Mouse (Mus musculus) heart, adult 2 months (tissue): ENCODE measurements at regions not wholly inside any gene's neighbourhood (a gene's known extent, or its start where the extent isn't known, plus 50 kb on each side); places are given as distances from the start of the nearest gene placed in this dataset.

Experiments used
- CTCF ChIP-seq: fragments of 200-600 bp; IDR thresholded peaks from 2 replicates; pipeline ENCODE4 v1.8.1; 2022; ENCODE audit warnings: antibody characterized with exemption, mild to moderate bottlenecking, moderate library complexity
- POLR2A ChIP-seq: fragments of 200-500 bp; IDR thresholded peaks from 2 replicates; pipeline ENCODE4 v1.6.1; 2011; ENCODE audit warnings: mild to moderate bottlenecking, low read depth, low read length, control low read depth; ENCODE audit not compliant: insufficient read depth

DNA sequence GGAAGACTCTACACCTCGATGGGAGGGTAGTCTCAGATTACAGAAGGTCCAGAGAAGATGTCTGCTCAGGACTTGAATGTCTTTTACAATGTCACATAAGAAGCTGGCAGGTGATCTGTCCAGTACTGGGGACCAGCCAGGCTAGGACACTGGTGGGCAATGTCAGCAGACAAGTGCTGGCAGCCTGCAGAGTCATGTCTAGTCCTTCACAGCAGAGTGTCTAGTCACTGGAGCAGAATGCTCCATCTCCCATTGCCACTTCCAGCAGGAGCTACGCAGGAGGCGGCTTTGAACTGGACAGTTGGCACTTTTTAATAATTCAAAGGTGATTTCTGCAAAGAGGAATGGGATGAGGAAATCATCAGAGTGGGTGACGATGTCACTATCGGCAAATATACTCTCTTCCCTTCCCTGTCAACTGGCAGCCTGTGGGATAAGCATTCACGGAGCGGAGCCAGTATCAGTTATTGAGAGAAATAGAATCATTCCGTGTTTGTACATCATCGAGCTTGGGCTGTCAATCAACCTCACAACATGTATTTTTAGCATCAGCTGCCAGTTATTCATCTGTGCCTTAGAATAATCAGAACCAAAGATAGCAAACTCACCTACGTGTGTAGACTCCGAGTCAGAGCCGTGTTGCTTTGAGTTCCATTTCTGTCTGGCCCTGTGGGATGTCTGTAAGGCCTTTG lies 268.6 kb downstream of the Rps24 start:
- TF ChIP-seq POLR2A (no peak), CTCF (no peak)
